Mouse (Mus musculus) MEL (cell line): Measurements from ENCODE around the gene Trim3.

Source experiments
- E2F4 ChIP-seq: IDR thresholded peaks from 2 replicates; pipeline ENCODE4 v1.6.1; 2011; ENCODE audit warnings: low read depth, low read length, improper control_type of control experiment, borderline replicate concordance
- ELF1 ChIP-seq: IDR thresholded peaks from 2 replicates; pipeline ENCODE4 v1.6.1; 2014; ENCODE audit warnings: low read depth, mild to moderate bottlenecking, inconsistent platforms, low read length, improper control_type of control experiment, moderate library complexity
- TCF12 ChIP-seq: IDR thresholded peaks from 2 replicates; pipeline ENCODE4 v1.6.1; 2014; ENCODE audit warnings: low read depth, mild to moderate bottlenecking, inconsistent platforms, low read length, improper control_type of control experiment, moderate library complexity

GRCm38 (mm10) chr7:105568988-105569471 lies 64.3 kb downstream of the Trim3 start:
- TF ChIP-seq TCF12: no peak
- no peak for TF ChIP-seq ELF1
- no peak for TF ChIP-seq E2F4
